Mouse (Mus musculus): ENCODE data around the gene Zfp36l2.

DNA sequence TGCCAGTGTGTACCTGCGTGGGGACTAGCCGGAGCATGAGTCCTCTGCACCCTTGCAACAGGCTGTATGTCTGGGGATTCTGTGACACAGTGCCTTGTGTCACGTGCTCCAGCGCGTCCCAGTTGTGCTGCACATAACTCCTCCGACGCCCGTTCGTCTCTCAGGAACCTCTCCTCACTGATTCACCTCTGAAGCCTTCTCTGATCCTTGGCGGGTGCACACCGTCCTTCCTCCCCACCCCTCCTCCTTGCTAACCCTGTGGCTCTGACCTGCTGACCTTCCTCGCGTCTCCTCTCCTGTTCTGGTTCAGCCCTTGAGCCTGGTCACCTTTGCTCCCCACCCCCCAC lies 31.5 kb downstream of the Zfp36l2 start:
- TF ChIP-seq CTCF (IDR thresholded peaks at IDR 0.05; ENCODE audit: low read depth, low read length) (no peak), POLR2A (IDR thresholded peaks at IDR 0.05; ENCODE audit: borderline replicate concordance, low read depth, low read length) (no peak)
